Mouse (Mus musculus): ENCODE measurements at regions not wholly inside any gene's neighbourhood (a gene's known extent, or its start where the extent isn't known, plus 50 kb on each side); places are given as distances from the start of the nearest gene placed in this dataset.

DNA sequence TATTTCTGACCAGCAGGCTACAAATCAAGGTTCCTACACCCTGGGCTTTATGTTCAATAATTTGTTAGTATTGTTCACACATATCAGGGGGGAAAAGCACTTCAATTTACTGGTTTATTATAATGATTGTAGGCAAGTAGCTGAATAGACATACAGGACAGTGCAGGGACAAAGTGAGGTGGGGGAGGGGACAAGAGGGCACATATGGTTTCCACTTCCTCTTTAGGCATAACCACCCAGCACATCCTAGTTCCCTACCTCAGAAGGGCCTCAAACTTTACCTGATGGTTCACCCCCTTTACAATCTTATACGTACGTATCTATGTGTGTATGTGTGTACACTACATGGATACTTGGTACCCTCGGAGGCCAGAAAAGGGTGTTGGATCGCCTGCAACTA lies 69.7 kb downstream of the Arrdc3 start:
- TF ChIP-seq CTCF (IDR thresholded peaks at IDR 0.05; ENCODE audit: low read depth), result no peak
- no peak for TF ChIP-seq EP300 (IDR thresholded peaks at IDR 0.05; ENCODE audit: low read depth)

Measured in liver, postnatal 0 days (tissue).